Mouse (Mus musculus): ENCODE measurements at regions not wholly inside any gene's neighbourhood (a gene's known extent, or its start where the extent isn't known, plus 50 kb on each side); places are given as distances from the start of the nearest gene placed in this dataset.
"Not testable (repeated sequence)": the region's sequence is repeated elsewhere in the genome, so short reads cannot be mapped to it uniquely, and the experiment has no call there.

DNA sequence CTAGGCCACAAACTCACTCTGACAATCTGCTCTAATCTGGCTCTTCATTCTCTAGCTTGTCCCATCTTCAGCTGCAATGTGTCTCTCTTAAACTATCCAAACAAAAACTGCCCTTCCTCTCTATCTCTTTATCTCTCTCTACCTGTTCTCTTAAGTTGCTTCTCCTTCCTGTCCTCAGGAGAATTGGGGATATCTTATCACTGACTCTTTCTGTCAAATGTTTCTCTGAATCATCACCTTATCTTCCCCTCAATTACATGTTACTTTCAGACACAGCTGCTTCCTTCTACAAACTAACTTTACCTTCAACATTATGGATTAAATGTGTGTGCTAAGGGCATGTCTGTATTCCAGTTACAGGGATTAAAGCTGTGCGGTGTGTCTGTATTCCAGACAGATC, 671.4 kb downstream of the Pla2g4a start:
- TF ChIP-seq POLR2A (IDR thresholded peaks at IDR 0.05; ENCODE audit: borderline replicate concordance, extremely low read depth, insufficient read depth, insufficient read length, poor library complexity, severe bottlenecking) = no peak
- TF ChIP-seq CTCF (IDR thresholded peaks at IDR 0.05; ENCODE audit: borderline replicate concordance, extremely low read depth, insufficient read depth, insufficient read length) = no peak
- DNase-seq (ENCODE audit: low read depth) = no peak

GRCm38 (mm10) chr1:149274932-149275331, 686.2 kb downstream of the Pla2g4a start:
- TF ChIP-seq POLR2A (IDR thresholded peaks at IDR 0.05; ENCODE audit: borderline replicate concordance, extremely low read depth, insufficient read depth, insufficient read length, poor library complexity, severe bottlenecking) = no peak
- no peak for TF ChIP-seq CTCF (IDR thresholded peaks at IDR 0.05; ENCODE audit: borderline replicate concordance, extremely low read depth, insufficient read depth, insufficient read length)
- DNase-seq (ENCODE audit: low read depth) = peak; percentile 58

- TF ChIP-seq POLR2A (IDR thresholded peaks at IDR 0.05; ENCODE audit: borderline replicate concordance, extremely low read depth, insufficient read depth, insufficient read length, poor library complexity, severe bottlenecking) (no peak), CTCF (IDR thresholded peaks at IDR 0.05; ENCODE audit: borderline replicate concordance, extremely low read depth, insufficient read depth, insufficient read length) (no peak)
- peak; percentile 77 for DNase-seq (ENCODE audit: low read depth)
Measured at GRCm38 (mm10) chr1:149256866-149257265, 704.2 kb downstream of the Pla2g4a start.

- TF ChIP-seq CTCF (IDR thresholded peaks at IDR 0.05; ENCODE audit: borderline replicate concordance, extremely low read depth, insufficient read depth, insufficient read length) (no peak; the same call in 1 of the 2 replicates), POLR2A (IDR thresholded peaks at IDR 0.05; ENCODE audit: borderline replicate concordance, extremely low read depth, insufficient read depth, insufficient read length, poor library complexity, severe bottlenecking) (no peak)
- peak; percentile 35 for DNase-seq (ENCODE audit: low read depth)
Measured at GRCm38 (mm10) chr1:149254141-149254540, 706.9 kb downstream of the Pla2g4a start.

- TF ChIP-seq POLR2A (IDR thresholded peaks at IDR 0.05; ENCODE audit: borderline replicate concordance, extremely low read depth, insufficient read depth, insufficient read length, poor library complexity, severe bottlenecking) = no peak
- TF ChIP-seq CTCF (IDR thresholded peaks at IDR 0.05; ENCODE audit: borderline replicate concordance, extremely low read depth, insufficient read depth, insufficient read length) = no peak
- peak; percentile 62 for DNase-seq (ENCODE audit: low read depth)
Measured at GRCm38 (mm10) chr1:149238329-149239015, 722.6 kb downstream of the Pla2g4a start.

GRCm38 (mm10) chr1:149227170-149227569, 733.9 kb downstream of the Pla2g4a start:
- not testable (repeated sequence) for DNase-seq (ENCODE audit: low read depth)

- TF ChIP-seq CTCF (IDR thresholded peaks at IDR 0.05; ENCODE audit: borderline replicate concordance, extremely low read depth, insufficient read depth, insufficient read length) = no peak
- TF ChIP-seq POLR2A (IDR thresholded peaks at IDR 0.05; ENCODE audit: borderline replicate concordance, extremely low read depth, insufficient read depth, insufficient read length, poor library complexity, severe bottlenecking) = no peak
Measured at GRCm38 (mm10) chr1:149226400-149226799, 734.7 kb downstream of the Pla2g4a start.

GRCm38 (mm10) chr1:149202631-149203030, 758.5 kb downstream of the Pla2g4a start:
- no peak for TF ChIP-seq CTCF (IDR thresholded peaks at IDR 0.05; ENCODE audit: borderline replicate concordance, extremely low read depth, insufficient read depth, insufficient read length)
- TF ChIP-seq POLR2A (IDR thresholded peaks at IDR 0.05; ENCODE audit: borderline replicate concordance, extremely low read depth, insufficient read depth, insufficient read length, poor library complexity, severe bottlenecking) = no peak
- DNase-seq (ENCODE audit: low read depth) = no peak

More at GRCm38 (mm10) chr1:149226400-149226799, 734.7 kb downstream of the Pla2g4a start:
- no peak for DNase-seq (ENCODE audit: low read depth)

DNA sequence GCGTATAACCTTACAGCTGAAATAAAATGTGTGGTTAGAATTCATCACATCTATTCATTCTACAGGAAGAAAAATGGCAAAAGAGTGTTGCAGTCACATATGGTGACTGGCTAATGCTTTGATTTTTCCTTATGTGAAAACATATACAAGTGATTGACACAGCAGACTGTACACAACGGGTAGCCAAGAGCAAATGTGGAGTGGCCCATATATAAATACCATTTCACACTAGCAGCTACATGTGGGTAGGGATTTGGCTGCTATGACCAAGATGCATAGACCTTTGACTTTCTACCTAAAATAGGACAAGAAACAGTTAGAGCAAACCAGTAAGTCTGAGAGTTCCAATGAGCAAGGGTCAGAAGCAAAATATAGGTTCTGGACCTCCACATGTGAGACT, 761.8 kb downstream of the Pla2g4a start:
- TF ChIP-seq POLR2A (IDR thresholded peaks at IDR 0.05; ENCODE audit: borderline replicate concordance, extremely low read depth, insufficient read depth, insufficient read length, poor library complexity, severe bottlenecking) (no peak), CTCF (IDR thresholded peaks at IDR 0.05; ENCODE audit: borderline replicate concordance, extremely low read depth, insufficient read depth, insufficient read length) (no peak)
- no peak for DNase-seq (ENCODE audit: low read depth)

GRCm38 (mm10) chr1:149198854-149199253, 762.2 kb downstream of the Pla2g4a start:
- peak; percentile 91 for DNase-seq (ENCODE audit: low read depth)
- TF ChIP-seq POLR2A (IDR thresholded peaks at IDR 0.05; ENCODE audit: borderline replicate concordance, extremely low read depth, insufficient read depth, insufficient read length, poor library complexity, severe bottlenecking) = no peak
- TF ChIP-seq CTCF (IDR thresholded peaks at IDR 0.05; ENCODE audit: borderline replicate concordance, extremely low read depth, insufficient read depth, insufficient read length) = no peak

All from brain, embryonic 14.5 days (tissue).